Mouse (Mus musculus) A20 (cell line): ENCODE measurements at regions not wholly inside any gene's neighbourhood (a gene's known extent, or its start where the extent isn't known, plus 50 kb on each side); places are given as distances from the start of the nearest gene placed in this dataset.
A peak's percentile ranks its signal among the peaks of the same experiment; 100 is the strongest.

Source experiments
- DNase-seq: peaks from one replicate; pipeline ENCODE4 v3.0.0-alpha.2; 2011; ENCODE audit warnings: low read depth, low spot score

- DNase-seq: no peak
Measured at GRCm38 (mm10) chr6:89006997-89007396, 104.9 kb downstream of the Tpra1 start.

DNA sequence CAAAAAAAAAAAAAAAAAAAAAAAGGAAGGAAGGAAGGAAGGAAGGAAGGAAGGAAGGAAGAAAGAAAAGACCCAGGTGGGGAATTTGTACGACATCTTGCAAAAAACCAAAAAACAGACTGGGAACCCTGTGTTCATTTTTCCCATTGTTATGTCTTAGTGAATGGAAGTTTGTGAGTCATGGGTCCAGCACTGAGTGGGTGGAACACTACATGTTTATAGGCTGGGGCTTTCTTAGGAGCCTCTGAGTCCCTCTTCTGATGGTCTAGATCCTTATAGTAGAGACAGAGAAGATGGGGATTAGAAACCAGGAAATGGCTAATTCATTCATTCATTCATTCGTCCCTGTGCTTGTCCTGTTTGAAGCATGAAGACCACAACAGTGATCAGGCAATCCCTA, 105.5 kb downstream of the Tpra1 start:
- no peak for DNase-seq

GRCm38 (mm10) chr6:89008614-89009171, 106.6 kb downstream of the Tpra1 start:
- no peak for DNase-seq

GRCm38 (mm10) chr6:89012998-89013689, 111.1 kb downstream of the Tpra1 start:
- no peak for DNase-seq

DNA sequence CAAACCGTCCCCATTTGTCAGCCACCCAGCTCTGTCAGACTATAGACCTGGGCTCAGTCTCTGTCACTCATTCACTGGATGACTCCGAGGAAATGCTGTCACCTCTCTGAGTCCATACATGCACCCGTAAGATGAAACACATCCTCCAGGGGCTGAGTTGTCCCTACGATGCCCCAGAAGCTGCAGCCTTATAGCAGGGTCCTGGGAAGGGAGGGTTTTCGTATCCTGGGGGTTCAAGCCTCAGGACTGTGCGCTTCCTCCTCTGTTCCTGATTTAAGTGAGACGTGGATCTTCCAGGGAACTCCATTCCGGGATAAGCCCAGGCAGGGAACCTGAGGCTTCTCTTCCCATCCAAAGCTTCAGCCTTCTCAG, 111.6 kb downstream of the Tpra1 start:
- DNase-seq: no peak

DNA sequence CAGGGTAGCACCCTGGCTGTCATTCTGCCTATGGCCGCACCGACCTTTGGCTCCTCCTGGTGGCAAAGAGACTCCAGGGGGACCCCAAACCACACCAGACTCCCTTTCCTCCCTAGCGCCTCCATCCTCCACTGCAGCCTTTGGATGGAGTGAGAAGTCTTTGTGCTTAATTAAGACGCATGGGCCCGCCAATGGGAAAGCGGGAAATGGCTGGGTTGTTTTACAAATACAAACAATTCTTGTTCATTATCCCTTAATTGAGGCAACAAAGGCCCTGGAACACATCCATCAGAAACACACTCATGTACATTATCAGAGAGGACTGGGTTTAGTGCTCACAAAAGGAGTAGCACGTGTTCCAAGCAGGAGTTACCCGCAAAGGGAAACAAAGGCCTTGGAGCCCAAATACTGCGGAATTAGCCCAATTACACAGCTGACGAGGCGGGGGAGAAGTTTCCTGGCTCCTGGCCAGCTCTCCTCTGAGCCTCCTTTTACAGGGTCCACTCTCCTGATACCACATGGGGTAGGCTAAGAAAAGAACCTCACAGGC, 122.1 kb downstream of the Tpra1 start:
- no peak for DNase-seq

GRCm38 (mm10) chr6:89033433-89034298, 131.6 kb downstream of the Tpra1 start:
- peak; percentile 51 for DNase-seq

- DNase-seq: no peak
Measured at GRCm38 (mm10) chr6:89034455-89034854, 132.4 kb downstream of the Tpra1 start.

DNA sequence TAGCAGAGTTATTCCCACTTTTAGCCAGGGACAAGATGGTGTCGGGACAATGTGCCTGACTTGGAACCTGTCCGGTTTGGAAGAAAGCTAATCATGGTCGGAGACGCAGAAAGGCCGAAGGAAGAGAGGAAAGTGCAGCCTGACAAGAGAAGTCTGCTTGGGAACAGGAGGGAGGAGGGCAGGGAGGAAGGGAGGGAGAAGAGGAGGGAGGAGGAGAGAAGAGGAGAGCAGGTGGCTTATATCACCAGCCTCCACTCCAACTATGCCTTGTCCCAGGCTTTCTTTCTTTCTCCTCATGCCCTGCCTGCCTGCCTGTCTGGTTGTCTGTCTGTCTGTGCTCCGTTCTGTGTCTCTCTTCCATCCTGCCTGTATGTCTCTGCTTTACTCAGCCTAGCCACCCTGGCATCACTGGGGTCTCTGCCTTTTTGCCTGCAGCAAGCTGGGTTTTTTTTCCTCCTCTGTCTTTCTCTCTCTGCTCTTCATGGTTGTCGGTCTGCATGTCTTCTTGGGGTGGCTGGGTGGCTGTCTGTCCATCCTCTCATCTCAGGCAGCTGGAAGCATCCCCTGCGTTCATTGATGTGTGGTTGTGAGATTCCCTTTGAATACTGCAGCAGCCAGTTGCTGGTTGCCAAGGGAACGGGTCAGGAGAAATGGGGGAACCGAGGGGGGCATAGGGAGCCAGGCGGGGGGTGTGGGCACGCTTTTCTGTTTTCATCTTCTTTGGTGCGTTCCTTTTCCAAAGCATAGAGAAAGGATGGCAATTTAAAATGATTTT, 133.2 kb downstream of the Tpra1 start:
- no peak for DNase-seq

DNA sequence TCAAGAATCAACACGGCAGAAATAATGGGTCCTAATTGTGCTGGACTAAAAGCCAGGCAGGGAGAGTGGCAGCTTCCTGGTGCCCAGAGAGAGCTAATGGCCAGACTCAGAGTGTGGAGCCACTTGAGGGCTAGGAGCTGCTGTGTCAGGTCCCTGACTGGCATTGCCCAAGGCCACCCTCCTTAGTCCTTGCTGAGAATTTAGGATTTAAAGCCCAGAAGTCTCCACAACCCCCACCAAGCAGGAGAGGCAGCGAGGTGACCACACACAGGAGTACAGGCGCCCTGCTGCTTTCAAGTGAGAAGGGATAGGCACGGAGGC, 133.7 kb downstream of the Tpra1 start:
- DNase-seq: no peak

DNA sequence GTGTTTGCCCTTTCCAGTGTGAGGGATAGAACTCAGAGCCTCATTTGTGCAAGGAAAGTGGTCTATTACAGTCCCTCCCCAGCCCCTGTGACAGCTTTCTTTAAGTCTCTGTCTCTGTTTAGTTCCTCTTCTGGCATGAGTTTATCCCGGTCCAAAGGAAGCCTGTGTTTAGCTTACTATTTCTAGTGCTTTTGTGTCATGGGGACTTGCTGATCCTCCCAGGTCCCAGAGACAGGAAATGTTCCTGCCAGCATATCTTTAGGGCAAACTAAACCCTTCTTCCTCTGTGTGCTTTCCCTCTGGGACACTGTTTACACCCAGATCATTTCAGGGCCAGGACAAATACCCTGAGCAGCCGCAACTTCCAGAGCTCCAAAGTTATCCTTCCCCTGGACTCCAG, 135.3 kb downstream of the Tpra1 start:
- peak; percentile 29 for DNase-seq

GRCm38 (mm10) chr6:89037901-89038300, 135.8 kb downstream of the Tpra1 start:
- DNase-seq: peak; percentile 87

- DNase-seq: no peak
Measured at GRCm38 (mm10) chr6:89040919-89041318, 138.9 kb downstream of the Tpra1 start.

DNA sequence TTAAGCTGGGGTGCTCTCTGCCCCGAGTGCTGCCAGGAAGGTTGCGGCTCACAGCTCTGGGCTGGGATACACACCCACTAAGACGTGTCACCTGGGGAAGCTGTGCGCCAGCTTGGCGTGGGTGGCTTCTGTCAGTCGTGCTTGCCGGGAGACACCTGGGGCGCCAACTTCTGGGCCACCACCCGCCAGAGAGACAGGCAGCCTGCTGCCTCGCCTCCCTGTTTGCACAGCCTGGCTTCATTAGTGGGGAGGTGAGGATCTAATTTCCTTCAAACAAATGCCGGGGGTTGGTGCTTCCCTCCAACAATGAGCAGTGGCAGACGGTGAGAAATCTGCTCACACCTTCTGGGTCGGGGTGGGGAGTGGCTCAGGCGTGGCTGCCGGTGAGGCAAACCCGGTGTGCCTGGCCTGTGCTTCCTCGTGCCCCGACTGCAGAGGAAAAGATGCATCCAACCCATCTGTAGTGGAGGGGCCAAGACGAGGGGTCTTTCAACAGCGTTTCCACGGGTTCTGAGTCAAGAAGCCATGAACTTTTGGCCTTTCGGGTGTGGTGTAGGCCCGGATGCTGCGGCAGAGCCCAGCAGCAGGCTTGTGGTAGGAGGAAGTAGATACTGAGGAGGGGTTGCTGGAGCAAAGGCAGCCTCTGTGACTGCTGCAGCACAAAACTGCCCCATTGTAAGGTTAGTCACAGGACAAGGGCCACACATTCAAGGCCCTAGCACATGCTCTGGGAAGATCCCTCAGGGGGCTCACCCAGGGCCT, 140.6 kb downstream of the Tpra1 start:
- DNase-seq: peak; percentile 91

GRCm38 (mm10) chr6:89045436-89045966, 143.4 kb downstream of the Tpra1 start:
- DNase-seq: no peak

- DNase-seq: peak; percentile 55
Measured at GRCm38 (mm10) chr6:89046476-89046875, 144.4 kb downstream of the Tpra1 start.

DNA sequence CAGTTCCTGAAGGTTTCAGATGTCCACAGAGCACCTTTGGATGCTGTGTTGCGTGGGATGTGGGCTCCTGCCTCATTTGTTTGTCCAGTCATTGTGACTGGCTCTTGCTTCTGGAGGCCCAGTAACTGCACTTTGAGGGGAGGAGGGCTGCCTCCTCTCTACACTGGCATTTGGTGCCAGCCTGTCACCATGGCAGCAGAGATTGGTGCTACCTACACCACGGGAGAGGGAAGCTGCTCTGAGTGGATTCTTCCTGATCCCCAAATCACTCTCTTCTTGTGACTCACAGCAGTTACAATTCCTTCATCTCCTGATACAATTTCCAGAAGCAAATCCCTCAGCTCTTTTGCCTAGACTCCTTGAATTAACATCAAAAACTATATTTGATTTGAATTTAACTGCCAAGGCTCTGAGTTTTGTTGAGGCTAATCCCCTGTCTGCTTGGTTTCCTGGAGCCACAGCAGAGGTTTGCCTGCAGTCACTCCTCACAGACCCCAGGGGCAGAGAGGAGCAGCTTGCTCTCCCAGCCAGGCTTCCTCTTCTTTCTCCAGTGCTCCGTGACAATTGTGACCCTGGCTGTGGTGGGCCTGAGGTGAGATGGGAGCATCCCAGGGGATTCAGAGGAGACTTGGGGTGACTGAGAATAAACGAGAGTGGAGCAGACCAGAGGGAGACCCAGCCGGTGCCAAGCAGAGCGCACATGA, 145.7 kb downstream of the Tpra1 start:
- no peak for DNase-seq

DNA sequence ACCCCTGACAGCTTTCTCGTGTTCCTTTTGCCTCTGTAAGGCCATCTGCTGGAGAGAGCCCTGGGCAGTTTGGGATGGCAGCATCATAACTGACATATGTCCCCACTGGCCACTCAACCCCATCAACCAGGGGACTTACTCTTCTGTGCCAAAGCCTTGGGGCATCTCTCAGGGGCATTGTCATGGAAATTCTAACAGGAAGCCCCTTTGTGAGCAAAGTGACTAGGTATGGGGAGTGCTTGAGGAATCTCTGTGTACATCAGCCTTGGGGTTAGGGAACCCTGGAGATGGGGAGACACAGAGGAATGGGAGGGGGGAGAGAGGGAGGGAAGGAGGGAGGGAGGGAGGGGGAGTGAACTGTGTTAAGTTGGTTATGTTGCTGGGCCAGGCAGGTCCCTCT, 147.2 kb downstream of the Tpra1 start:
- DNase-seq: no peak

DNA sequence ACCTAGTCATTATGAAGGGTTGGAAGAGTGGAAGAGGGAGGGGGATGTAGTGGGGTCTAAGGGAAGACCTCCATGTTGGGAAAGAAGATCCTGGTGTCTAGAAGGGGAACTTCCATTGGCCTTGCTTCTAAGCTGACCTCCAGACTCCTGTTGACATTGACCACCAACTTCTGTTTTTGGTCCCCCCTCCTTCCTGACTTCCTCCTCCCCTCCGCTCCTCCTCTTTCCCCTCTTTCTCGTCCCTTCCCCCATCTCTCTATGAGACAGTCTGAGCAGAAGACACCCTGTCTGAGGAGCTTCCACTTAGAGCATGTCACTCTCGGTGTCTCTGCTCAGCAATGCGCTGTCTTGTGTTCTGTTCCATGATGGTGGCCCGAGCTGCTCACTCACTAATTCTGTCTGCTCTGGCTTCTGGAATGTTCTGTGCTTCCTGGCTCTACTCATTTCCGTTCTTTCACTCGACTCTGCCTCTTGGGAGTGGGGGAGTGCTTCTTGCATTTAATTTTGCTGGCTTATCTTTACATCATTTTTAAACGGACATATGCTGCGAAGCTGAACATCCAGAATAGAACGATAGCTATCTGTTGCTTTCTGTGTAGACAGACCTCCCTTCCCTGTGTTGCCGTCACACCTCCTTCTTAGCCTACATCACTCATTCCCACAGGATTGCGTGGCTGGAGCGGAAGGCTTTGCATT, 148.7 kb downstream of the Tpra1 start:
- DNase-seq: no peak
